Mouse (Mus musculus): Measurements from ENCODE around the gene Wtap. TPM values are rescaled to one million over a fixed set of nuclear protein-coding genes. Genes with fewer than 3 reads are reported as not detected.
A peak's percentile ranks its signal among the peaks of the same experiment; 100 is the strongest.
"Not testable (repeated sequence)": the region's sequence is repeated elsewhere in the genome, so short reads cannot be mapped to it uniquely, and the experiment has no call there.

Gene Wtap
- total RNA-seq, 2 experiments from 2014 or later, result 52.3 to 59.6 TPM

DNA sequence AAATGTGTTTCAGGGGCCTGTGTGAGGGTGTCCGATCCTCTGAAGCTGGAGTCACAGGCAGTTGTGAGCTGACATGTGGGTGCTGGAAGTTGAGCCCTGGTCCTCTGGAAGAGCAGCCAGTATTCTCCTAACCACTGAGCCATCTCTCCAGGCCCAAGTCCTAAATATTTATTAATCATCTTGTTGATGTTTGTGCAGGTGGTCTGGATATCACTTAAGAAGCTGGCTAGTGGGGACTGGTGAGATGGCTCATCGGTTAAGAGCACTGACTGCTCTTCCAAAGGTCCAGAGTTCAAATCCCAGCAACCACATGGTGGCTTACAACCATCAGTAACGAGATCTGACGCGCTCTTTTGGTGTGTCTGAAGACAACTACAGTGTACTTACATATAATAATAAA is 44.3 kb downstream of the Wtap start:
- no peak for TF ChIP-seq CTCF (conservative IDR thresholded peaks at IDR 0.05)
- no peak for DNase-seq (ENCODE audit: low spot score in 2 of 2)
- H3K4me3 ChIP-seq, result no peak overlapping the region
- H3K27ac ChIP-seq, result no peak overlapping the region

GRCm38 (mm10) chr17:12942459-12943162 is 51.4 kb downstream of the Wtap start:
- H3K4me3 ChIP-seq, result no peak overlapping the region
- no peak for DNase-seq (ENCODE audit: low spot score in 2 of 2)
- TF ChIP-seq CTCF (conservative IDR thresholded peaks at IDR 0.05), result no peak
- no peak overlapping the region for H3K27ac ChIP-seq

DNA sequence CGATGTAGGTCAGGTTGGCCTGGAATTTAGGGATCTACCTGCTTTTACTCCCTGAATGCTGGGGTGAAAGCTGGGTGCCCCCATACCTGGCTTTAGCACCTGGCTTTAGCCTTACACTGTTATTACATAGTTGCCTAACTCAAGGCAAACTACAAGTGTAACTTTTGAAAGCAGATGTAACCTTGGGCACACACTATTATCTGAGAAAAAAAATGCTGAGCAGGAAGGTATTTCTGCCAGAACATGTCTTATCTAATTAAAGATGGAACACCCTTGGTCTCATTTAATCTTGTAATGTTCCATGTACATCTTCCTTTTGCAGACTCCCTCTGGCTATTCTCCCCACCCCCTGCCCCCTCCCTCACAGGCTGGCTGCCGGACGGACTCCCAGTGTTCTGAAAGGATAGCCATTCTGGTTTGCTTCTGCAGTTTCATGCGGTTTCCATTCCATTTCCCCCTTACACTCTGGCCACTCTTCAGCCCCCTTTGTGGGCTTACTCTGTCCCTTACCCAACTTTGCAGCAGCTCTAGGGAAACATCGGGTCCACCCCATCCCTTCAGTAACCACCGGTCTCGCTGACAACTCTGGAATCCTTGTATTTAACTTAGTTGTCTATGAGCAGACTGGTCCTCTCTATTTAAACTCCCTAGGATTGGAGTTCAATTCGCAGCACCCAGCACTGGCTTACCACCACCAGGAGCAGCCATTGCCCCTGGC is 52.3 kb downstream of the Wtap start:
- TF ChIP-seq CTCF (conservative IDR thresholded peaks at IDR 0.05), result no peak
- DNase-seq (ENCODE audit: low spot score in 2 of 2), result no peak
- H3K27ac ChIP-seq, result no peak overlapping the region
- no peak overlapping the region for H3K4me3 ChIP-seq

- no peak for DNase-seq (ENCODE audit: low spot score in 2 of 2)
- TF ChIP-seq CTCF (conservative IDR thresholded peaks at IDR 0.05), result no peak
- H3K4me3 ChIP-seq, result peak within 1 kb of the TSS; percentile 38
- peak within 1 kb of the TSS; percentile 56; the same call in 1 of the 2 replicates for H3K27ac ChIP-seq
Measured at GRCm38 (mm10) chr17:12940151-12940805, 53.7 kb downstream of the Wtap start, which contains the start of gene Acat3. Gene Acat3, minus strand, starts transcription at chr17:12940600.

DNA sequence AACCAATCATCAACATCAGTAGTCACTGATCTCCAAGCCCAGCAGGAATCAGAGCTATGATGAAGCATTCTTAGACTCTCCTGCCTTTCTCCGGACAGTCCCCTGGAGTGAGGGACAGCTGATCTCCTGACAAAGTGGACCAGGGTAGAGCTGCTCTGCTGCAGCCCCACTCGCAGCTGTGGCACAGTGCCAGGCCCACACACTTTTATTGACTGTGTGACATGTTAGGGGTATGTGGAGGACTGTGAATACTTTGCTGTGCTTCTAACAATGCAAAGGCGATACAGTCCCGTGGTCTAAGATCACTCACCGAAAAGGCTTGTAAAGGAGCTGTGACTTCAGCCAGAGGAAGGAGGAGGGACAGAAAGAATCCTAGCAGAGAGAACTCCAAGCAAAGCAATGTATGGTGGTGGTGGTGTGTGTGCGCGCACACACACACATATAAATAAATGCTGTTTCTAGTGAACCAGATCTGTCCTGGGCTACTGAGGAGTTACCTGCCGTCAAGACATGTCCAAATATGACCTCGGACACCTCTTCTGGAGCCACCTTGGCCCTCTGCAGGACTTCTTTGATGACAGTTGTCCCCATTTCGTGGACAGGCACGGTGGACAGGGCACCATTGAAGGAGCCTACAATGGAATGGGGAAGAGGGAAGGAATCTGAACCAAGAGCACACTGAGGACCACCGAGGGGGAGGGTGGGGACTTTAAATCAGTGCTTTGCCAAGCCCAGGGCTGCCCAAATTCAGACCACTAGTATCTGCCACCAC is 54.4 kb downstream of the Wtap start:
- not testable (repeated sequence) for DNase-seq (ENCODE audit: low spot score in 2 of 2)
- Histone ChIP-seq H3K27ac (peak overlapping the region; percentile 56; the same call in 1 of the 2 replicates), H3K4me3 (peak overlapping the region; percentile 38)

GRCm38 (mm10) chr17:12938077-12938476 is 55.9 kb downstream of the Wtap start:
- no peak for TF ChIP-seq CTCF (conservative IDR thresholded peaks at IDR 0.05)
- no peak for DNase-seq (ENCODE audit: low spot score in 2 of 2)
- Histone ChIP-seq H3K27ac (no peak overlapping the region), H3K4me3 (no peak overlapping the region)

- DNase-seq (ENCODE audit: low spot score in 2 of 2), result no peak
Measured at GRCm38 (mm10) chr17:12937412-12937970, 56.5 kb downstream of the Wtap start.

GRCm38 (mm10) chr17:12935719-12936118 is 58.2 kb downstream of the Wtap start:
- no peak overlapping the region for H3K4me3 ChIP-seq
- no peak overlapping the region for H3K27ac ChIP-seq
- DNase-seq (ENCODE audit: low spot score in 2 of 2), result no peak
- TF ChIP-seq CTCF (conservative IDR thresholded peaks at IDR 0.05), result no peak

More at GRCm38 (mm10) chr17:12937412-12937970, 56.5 kb downstream of the Wtap start:
- Histone ChIP-seq H3K27ac (0 out of 2 replicates have a peak overlapping the region, but pooled peaks have one; percentile 36), H3K4me3 (no peak overlapping the region)
- no peak for TF ChIP-seq CTCF (conservative IDR thresholded peaks at IDR 0.05)

DNA sequence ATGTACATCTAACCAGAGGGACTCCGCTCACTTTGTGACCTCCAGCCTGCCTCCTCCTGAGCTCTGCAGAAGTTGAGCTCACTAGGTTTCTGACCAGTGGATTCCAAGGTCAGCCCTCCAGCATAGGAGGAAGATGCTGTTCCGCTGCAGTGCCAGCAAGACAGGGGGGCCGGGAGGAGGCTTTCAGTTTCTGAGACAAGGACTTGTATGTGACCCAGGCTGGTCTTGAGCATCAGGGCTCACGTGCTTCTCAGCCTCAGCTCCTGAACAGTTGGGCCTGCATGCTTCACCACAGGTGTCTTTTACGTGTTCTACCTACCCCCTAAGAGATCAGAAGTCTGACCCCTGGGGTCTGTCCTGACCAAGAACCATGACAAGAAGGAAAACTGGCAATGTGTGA is 62.4 kb downstream of the Wtap start:
- not testable (repeated sequence) for H3K4me3 ChIP-seq; DNase-seq (ENCODE audit: low spot score in 2 of 2); H3K27ac ChIP-seq

- Histone ChIP-seq H3K4me3 (no peak overlapping the region), H3K27ac (no peak overlapping the region)
- DNase-seq (ENCODE audit: low spot score in 2 of 2), result no peak
- TF ChIP-seq CTCF (conservative IDR thresholded peaks at IDR 0.05), result no peak
Measured at GRCm38 (mm10) chr17:12925703-12926180, 68.2 kb downstream of the Wtap start.

DNA sequence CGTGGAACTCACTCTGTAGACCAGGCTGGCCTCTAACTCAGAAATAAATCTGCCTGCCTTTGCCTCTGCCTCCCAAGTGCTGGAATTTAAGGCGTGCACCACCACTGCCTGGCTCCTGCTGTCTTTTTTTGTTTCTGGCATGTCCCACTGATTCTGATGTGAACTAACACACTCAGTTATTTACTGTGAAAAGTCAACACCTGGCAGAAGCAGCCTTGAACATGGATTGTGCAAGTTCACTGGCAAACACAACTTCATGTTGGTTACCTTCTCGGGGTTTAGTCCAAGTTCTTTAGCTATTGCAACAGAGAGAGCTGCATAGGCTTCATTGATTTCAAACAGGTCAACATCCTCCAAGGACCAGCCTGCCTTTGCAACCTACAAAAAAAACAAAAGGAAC is 69.0 kb downstream of the Wtap start:
- Histone ChIP-seq H3K27ac (no peak overlapping the region), H3K4me3 (no peak overlapping the region)
- no peak for TF ChIP-seq CTCF (conservative IDR thresholded peaks at IDR 0.05)
- DNase-seq (ENCODE audit: low spot score in 2 of 2), result no peak

- no peak overlapping the region for H3K27ac ChIP-seq
- H3K4me3 ChIP-seq, result no peak overlapping the region
- DNase-seq (ENCODE audit: low spot score in 2 of 2), result no peak
- TF ChIP-seq CTCF (conservative IDR thresholded peaks at IDR 0.05), result no peak
Measured at GRCm38 (mm10) chr17:12921073-12921472, 72.9 kb downstream of the Wtap start.

Other genes starting within 250 kb of the Wtap start
- gene Igf2r, start 224.5 kb downstream of the Wtap start, total RNA-seq (2021), result 10 to 100 TPM; 27.9 to 30.3 TPM
- gene Mas1, start 126.0 kb downstream of the Wtap start, total RNA-seq (2021), result 10 to 100 TPM; 56.2 to 56.3 TPM
- gene Mrgprh, start 118.1 kb downstream of the Wtap start, total RNA-seq (2021), result under 1 TPM in 1 of 2 experiments, not detected in 1; 0.25 TPM
- gene Pnldc1, start 83.9 kb downstream of the Wtap start, total RNA-seq (2021), result 1 to 10 TPM; 3.9 to 6.2 TPM
- gene Tcp1, start 78.5 kb downstream of the Wtap start, total RNA-seq (2021), result 100 to 1,000 TPM; 201 to 208 TPM
- 10 to 100 TPM; 60.9 to 68.9 TPM for gene Mrpl18, start 77.8 kb downstream of the Wtap start, total RNA-seq (2021)
- gene Acat3, start 53.6 kb downstream of the Wtap start, total RNA-seq (2021), result 1 to 10 TPM; 4.1 to 6.6 TPM
- 10 to 100 TPM; 44.2 to 44.4 TPM for gene Acat2, start 33.4 kb downstream of the Wtap start, total RNA-seq (2021)
- 100 to 1,000 TPM; 237 to 252 TPM for gene Sod2, start 12.7 kb upstream of the Wtap start, total RNA-seq (2021)
- gene Gpr31b, start 58.1 kb upstream of the Wtap start, total RNA-seq (2021), result not detected
- 1 to 10 TPM in 1 of 2 experiments, under 1 TPM in 1; 0.88 to 1.5 TPM for gene Tcp10b, start 66.9 kb upstream of the Wtap start, total RNA-seq (2021)
- gene Unc93a, start 137.6 kb upstream of the Wtap start, total RNA-seq (2021), result not detected
- not detected for gene Smok2a, start 227.0 kb upstream of the Wtap start, total RNA-seq (2021)
- not detected for gene Smok2b, start 236.1 kb upstream of the Wtap start, total RNA-seq (2021)

All from layer of hippocampus, adult 2 months (tissue).